In the genomic region with DNA sequence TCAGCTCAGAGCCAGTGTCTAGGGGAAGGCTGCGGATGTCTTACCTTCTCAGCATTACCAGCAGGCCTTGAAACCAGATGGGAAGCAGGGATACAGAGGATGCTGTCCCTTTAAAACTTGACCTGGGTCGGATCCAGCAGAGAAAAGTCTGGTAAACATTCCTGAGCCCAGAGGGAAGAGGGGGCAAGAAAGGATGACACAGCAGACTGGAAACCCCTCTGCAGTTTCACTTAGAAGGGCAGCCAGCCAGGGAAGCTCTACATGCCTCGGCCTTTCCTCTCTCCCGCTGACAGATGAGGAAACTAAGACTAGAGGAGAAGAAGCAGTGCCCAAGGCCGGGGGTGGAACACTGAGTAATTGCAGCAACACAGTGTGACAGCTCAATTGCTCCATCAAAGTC, we compare ENCODE assay signal across 17 mouse cellular contexts. TPM values are rescaled to one million over a fixed set of nuclear protein-coding genes. Genes with fewer than 3 reads are reported as not detected.
A peak's percentile ranks its signal among the peaks of the same experiment; 100 is the strongest.
DNase-seq lines count a peak whose midpoint lies in the region; ATAC-seq and TF ChIP-seq lines count a peak whose summit lies in the region.
"Had no signal": no experiment of that assay in that cellular context is flagged by ENCODE, and none has a peak within 500 bp of the region (broad histone marks: within the 10 kb centered on the region; RNA-seq: fewer than 3 reads in every experiment).

No protein-coding gene starts in this region.

- WGBS in hindbrain, embryonic 10.5 days = 58% methylated on average over 5 of the region's 5 CpGs
- 66% methylated on average over 5 of the region's 5 CpGs for WGBS in hindbrain, embryonic 13.5 days
- WGBS in midbrain, embryonic 11.5 days = 64% methylated on average over 5 of the region's 5 CpGs
- 65% methylated on average over 5 of the region's 5 CpGs for WGBS in midbrain, embryonic 15.5 days
- 59% methylated on average over 5 of the region's 5 CpGs for WGBS in small intestine, adult 2 months

- no peak overlapping the region for H3K9ac ChIP-seq in hindbrain, embryonic 13.5 days
- no peak overlapping the region for H3K9ac ChIP-seq in midbrain, embryonic 11.5 days (ENCODE audit: low read length)
- H3K9ac ChIP-seq in midbrain, embryonic 15.5 days = no peak overlapping the region
- H3K9ac ChIP-seq: embryonic facial prominence, embryonic 12.5 days; forebrain, postnatal 0 days; liver, postnatal 0 days had no signal

- H3K9me3 ChIP-seq in hindbrain, embryonic 10.5 days = no peaks in the 10 kb centered on the region
- no peaks in the 10 kb centered on the region for H3K9me3 ChIP-seq in hindbrain, embryonic 13.5 days
- H3K9me3 ChIP-seq in midbrain, embryonic 11.5 days (ENCODE audit: control insufficient read depth, low read length) = no peaks in the 10 kb centered on the region
- no peaks in the 10 kb centered on the region for H3K9me3 ChIP-seq in midbrain, embryonic 15.5 days
- H3K9me3 ChIP-seq: embryonic facial prominence, embryonic 12.5 days had no signal

- H3K27me3 ChIP-seq in hindbrain, embryonic 10.5 days (ENCODE audit: insufficient read depth, poor library complexity, severe bottlenecking) = peaks cover 26% of the 10 kb centered on the region
- peaks cover 13% of the 10 kb centered on the region for H3K27me3 ChIP-seq in hindbrain, embryonic 13.5 days
- H3K27me3 ChIP-seq in midbrain, embryonic 11.5 days (ENCODE audit: control insufficient read depth, insufficient read depth, low read length) = no peaks in the 10 kb centered on the region
- H3K27me3 ChIP-seq in midbrain, embryonic 15.5 days (replicated peaks) = no peaks in the 10 kb centered on the region
- H3K27me3 ChIP-seq in small intestine, adult 2 months (ENCODE audit: control insufficient read depth, insufficient read depth, low read length) = no peaks in the 10 kb centered on the region
- H3K27me3 ChIP-seq: embryonic facial prominence, embryonic 12.5 days; Patski had no signal

- no peak for ATAC-seq in hindbrain, embryonic 13.5 days (ENCODE audit: low FRiP score)
- ATAC-seq in midbrain, embryonic 11.5 days (ENCODE audit: low FRiP score) = no peak
- no peak for ATAC-seq in midbrain, embryonic 15.5 days (replicated peaks)
- ATAC-seq: forebrain, postnatal 0 days; liver, postnatal 0 days; Patski had no signal

- no peaks in the 10 kb centered on the region for H3K36me3 ChIP-seq in hindbrain, embryonic 10.5 days
- no peaks in the 10 kb centered on the region for H3K36me3 ChIP-seq in hindbrain, embryonic 13.5 days
- no peaks in the 10 kb centered on the region for H3K36me3 ChIP-seq in midbrain, embryonic 11.5 days (ENCODE audit: control insufficient read depth, insufficient read depth, low read length)
- no peaks in the 10 kb centered on the region for H3K36me3 ChIP-seq in midbrain, embryonic 15.5 days (replicated peaks)
- H3K36me3 ChIP-seq in small intestine, adult 2 months (ENCODE audit: control insufficient read depth, insufficient read depth, low read length) = no peaks in the 10 kb centered on the region
- H3K36me3 ChIP-seq: embryonic facial prominence, embryonic 12.5 days had no signal

- H3K4me2 ChIP-seq in hindbrain, embryonic 13.5 days = no peak overlapping the region
- H3K4me2 ChIP-seq in midbrain, embryonic 11.5 days = no peak overlapping the region
- H3K4me2 ChIP-seq in midbrain, embryonic 15.5 days = no peak overlapping the region
- H3K4me2 ChIP-seq: embryonic facial prominence, embryonic 12.5 days had no signal

- TF ChIP-seq CTCF in small intestine, adult 2 months (IDR thresholded peaks at IDR 0.05; ENCODE audit: extremely low read depth, insufficient read length, insufficient replicate concordance, low read depth, low read length) = no peak

- H3K27ac ChIP-seq in hindbrain, embryonic 10.5 days = 0 out of 2 replicates have a peak overlapping the region, but pooled peaks have one; percentile 40
- no peak overlapping the region for H3K27ac ChIP-seq in hindbrain, embryonic 13.5 days
- H3K27ac ChIP-seq in midbrain, embryonic 11.5 days (ENCODE audit: low read depth, low read length) = no peak overlapping the region
- H3K27ac ChIP-seq in midbrain, embryonic 15.5 days = no peak overlapping the region
- peak overlapping the region; percentile 5; the same call in 1 of the 2 replicates for H3K27ac ChIP-seq in small intestine, adult 2 months (ENCODE audit: insufficient read depth, low read depth, low read length)
- H3K27ac ChIP-seq: embryonic facial prominence, embryonic 12.5 days had no signal

- no peak for TF ChIP-seq POLR2A in small intestine, adult 2 months (IDR thresholded peaks at IDR 0.05; ENCODE audit: low read depth, low read length)

- no peak overlapping the region for H3K4me3 ChIP-seq in hindbrain, embryonic 10.5 days
- H3K4me3 ChIP-seq in hindbrain, embryonic 13.5 days = no peak overlapping the region
- H3K4me3 ChIP-seq in midbrain, embryonic 11.5 days (ENCODE audit: low read depth, low read length) = no peak overlapping the region
- H3K4me3 ChIP-seq in midbrain, embryonic 15.5 days = no peak overlapping the region
- H3K4me3 ChIP-seq in small intestine, adult 2 months (ENCODE audit: low read depth, low read length) = no peak overlapping the region
- H3K4me3 ChIP-seq: embryonic facial prominence, embryonic 12.5 days had no signal

- peaks cover 35% of the 10 kb centered on the region for H3K4me1 ChIP-seq in hindbrain, embryonic 10.5 days (replicated peaks)
- H3K4me1 ChIP-seq in hindbrain, embryonic 13.5 days (replicated peaks) = peaks cover 31% of the 10 kb centered on the region
- H3K4me1 ChIP-seq in midbrain, embryonic 11.5 days (ENCODE audit: control insufficient read depth, insufficient read depth, low read length) = peaks cover 13% of the 10 kb centered on the region
- peaks cover 22% of the 10 kb centered on the region for H3K4me1 ChIP-seq in midbrain, embryonic 15.5 days
- peaks cover 21% of the 10 kb centered on the region for H3K4me1 ChIP-seq in small intestine, adult 2 months (ENCODE audit: control insufficient read depth, insufficient read depth, insufficient read length, low read length)

- DNase-seq in adrenal gland, postnatal 36 days = peak; percentile 36 to 58
- DNase-seq in adrenal gland, postnatal 4 days (ENCODE audit: low spot score in 2 of 2) = no peak
- DNase-seq in hindbrain, embryonic 10.5 days (ENCODE audit: low spot score) = no peak
- DNase-seq in midbrain, embryonic 11.5 days (ENCODE audit: low spot score, missing footprints) = peak; percentile 35
- DNase-seq in frontal cortex, postnatal 25 days (ENCODE audit: low spot score in 2 of 2) = no peak
- DNase-seq: B cell, adult 2 months; cerebellum, adult 9-11 months; forebrain, postnatal 0 days; liver, postnatal 0 days; thymus, adult 18-20 months had no signal

RNA-seq across cellular contexts. Expression of a gene that starts 3.6 kb away (rescaled TPM):
- total RNA-seq in adrenal gland, postnatal 36 days (2021) = 10 to 100 TPM; 51.1 to 61.4 TPM
- 10 to 100 TPM; 49.0 to 51.9 TPM for total RNA-seq in adrenal gland, postnatal 4 days (2021)
- 26.3 and 28.3 TPM in 2 replicates for polyA plus RNA-seq in hindbrain, embryonic 10.5 days (2016; fragmentation: Nextera tagmentation; extraction: Ambion mirVana)
- 19.3 and 19.9 TPM in 2 replicates for polyA plus RNA-seq in hindbrain, embryonic 13.5 days (2015; fragmentation: Nextera tagmentation; extraction: Ambion mirVana)
- polyA plus RNA-seq in midbrain, embryonic 11.5 days (2014; fragmentation: Nextera tagmentation; extraction: Ambion mirVana) = 17.5 TPM in 2 replicates
- 21.2 and 22.8 TPM in 2 replicates for polyA plus RNA-seq in midbrain, embryonic 15.5 days (2015; fragmentation: Nextera tagmentation; extraction: Ambion mirVana)
- 53.6 and 84.7 TPM in 2 replicates for polyA plus RNA-seq in small intestine, adult 2 months (2012; rRNA removed)

RNA-seq across cellular contexts. Expression of a gene that starts 32.2 kb away (rescaled TPM):
- 10 to 100 TPM; 70.5 to 73.8 TPM for total RNA-seq in adrenal gland, postnatal 36 days (2021)
- 10 to 100 TPM; 48.9 to 62.7 TPM for total RNA-seq in adrenal gland, postnatal 4 days (2021)
- 25.8 and 27.4 TPM in 2 replicates for polyA plus RNA-seq in hindbrain, embryonic 10.5 days (2016; fragmentation: Nextera tagmentation; extraction: Ambion mirVana)
- polyA plus RNA-seq in hindbrain, embryonic 13.5 days (2015; fragmentation: Nextera tagmentation; extraction: Ambion mirVana) = 27.2 and 31.3 TPM in 2 replicates
- 17.1 and 18.0 TPM in 2 replicates for polyA plus RNA-seq in midbrain, embryonic 11.5 days (2014; fragmentation: Nextera tagmentation; extraction: Ambion mirVana)
- 25.1 and 29.3 TPM in 2 replicates for polyA plus RNA-seq in midbrain, embryonic 15.5 days (2015; fragmentation: Nextera tagmentation; extraction: Ambion mirVana)
- 107 and 237 TPM in 2 replicates for polyA plus RNA-seq in small intestine, adult 2 months (2012; rRNA removed)

RNA-seq across cellular contexts. Expression of a gene that starts 35.8 kb away (rescaled TPM):
- total RNA-seq in adrenal gland, postnatal 36 days (2021) = 1 to 10 TPM; 2.0 TPM
- 10 to 100 TPM; 10.1 to 10.5 TPM for total RNA-seq in adrenal gland, postnatal 4 days (2021)
- polyA plus RNA-seq in hindbrain, embryonic 10.5 days (2016; fragmentation: Nextera tagmentation; extraction: Ambion mirVana) = 4.5 and 8.5 TPM in 2 replicates
- 20.3 and 20.7 TPM in 2 replicates for polyA plus RNA-seq in hindbrain, embryonic 13.5 days (2015; fragmentation: Nextera tagmentation; extraction: Ambion mirVana)
- 6.1 and 7.8 TPM in 2 replicates for polyA plus RNA-seq in midbrain, embryonic 11.5 days (2014; fragmentation: Nextera tagmentation; extraction: Ambion mirVana)
- 26.0 and 27.8 TPM in 2 replicates for polyA plus RNA-seq in midbrain, embryonic 15.5 days (2015; fragmentation: Nextera tagmentation; extraction: Ambion mirVana)
- 18.4 and 19.5 TPM in 2 replicates for polyA plus RNA-seq in small intestine, adult 2 months (2012; rRNA removed)
- total RNA-seq: hematopoietic stem cell, adult 5-6 weeks; monocyte, adult 5-6 weeks had no signal

Comparison
In these comparisons a context has a peak if more than half of its experiments do, and no peak if none do; other contexts are left out.
1. DNase-seq: peak in adrenal gland, postnatal 36 days (2 of 2) and midbrain, embryonic 11.5 days (single experiment); none in adrenal gland, postnatal 4 days (0 of 2), hindbrain, embryonic 10.5 days (single experiment) and frontal cortex, postnatal 25 days (0 of 2).
2. H3K27ac ChIP-seq: peak in hindbrain, embryonic 10.5 days (single experiment) and small intestine, adult 2 months (single experiment); none in hindbrain, embryonic 13.5 days (single experiment), midbrain, embryonic 11.5 days (single experiment) and midbrain, embryonic 15.5 days (single experiment).